In genomic region chr17:84274163-84274562, GRCm38 (mm10) we compare ENCODE assay signal across 8 mouse cellular contexts.
DNase-seq lines count a peak whose midpoint lies in the region; ATAC-seq and TF ChIP-seq lines count a peak whose summit lies in the region.

No protein-coding gene starts in this region.

- H3K27ac ChIP-seq in lung, embryonic 16.5 days (ENCODE audit: low read length) = peak overlapping the region; percentile 17; the same call in 1 of the 2 replicates
- peak overlapping the region; percentile 48 for H3K27ac ChIP-seq in embryonic facial prominence, embryonic 15.5 days (replicated peaks)
- peak overlapping the region; percentile 64 for H3K27ac ChIP-seq in hindbrain, embryonic 14.5 days
- H3K27ac ChIP-seq in olfactory bulb, adult 2 months (ENCODE audit: insufficient read depth, low read depth, low read length) = peak overlapping the region; percentile 83
- no peak overlapping the region for H3K27ac ChIP-seq in thymus, adult 2 months (ENCODE audit: control insufficient read depth, insufficient read depth, low read length)

- H3K4me3 ChIP-seq in lung, embryonic 16.5 days (ENCODE audit: low read length) = no peak overlapping the region
- H3K4me3 ChIP-seq in lung, adult 2 months (replicated peaks; ENCODE audit: extremely low read depth, low read depth, low read length) = no peak overlapping the region
- H3K4me3 ChIP-seq in embryonic facial prominence, embryonic 15.5 days (replicated peaks) = no peak overlapping the region
- no peak overlapping the region for H3K4me3 ChIP-seq in hindbrain, embryonic 14.5 days (replicated peaks; ENCODE audit: low read length)
- no peak overlapping the region for H3K4me3 ChIP-seq in olfactory bulb, adult 2 months (ENCODE audit: insufficient read depth, low read depth, low read length)
- H3K4me3 ChIP-seq in thymus, adult 2 months (ENCODE audit: control insufficient read depth, insufficient read depth, low read length) = no peak overlapping the region

- ATAC-seq in lung, embryonic 16.5 days (ENCODE audit: low read depth) = no peak
- ATAC-seq in embryonic facial prominence, embryonic 15.5 days (ENCODE audit: insufficient number of reproducible peaks, low FRiP score, low TSS enrichment, low read depth) = no peak; the same call in 1 of the 2 replicates
- peak; percentile 43; the same call in 1 of the 2 replicates for ATAC-seq in hindbrain, embryonic 14.5 days (ENCODE audit: low FRiP score)
- no peak for ATAC-seq in inflammation-experienced regulatory T-cells, adult 6 months

- H3K9me3 ChIP-seq in lung, embryonic 16.5 days (ENCODE audit: control insufficient read depth, low read length) = no peaks in the 10 kb centered on the region
- no peaks in the 10 kb centered on the region for H3K9me3 ChIP-seq in embryonic facial prominence, embryonic 15.5 days (replicated peaks)
- H3K9me3 ChIP-seq in hindbrain, embryonic 14.5 days (ENCODE audit: control insufficient read depth, low read length) = no peaks in the 10 kb centered on the region

- TF ChIP-seq POLR2A in lung, adult 2 months (IDR thresholded peaks at IDR 0.05; ENCODE audit: borderline replicate concordance, extremely low read depth, low read depth, low read length) = no peak
- no peak for TF ChIP-seq POLR2A in olfactory bulb, adult 2 months (IDR thresholded peaks at IDR 0.05; ENCODE audit: insufficient read depth, low read depth, low read length)
- TF ChIP-seq POLR2A in thymus, adult 2 months (IDR thresholded peaks at IDR 0.05; ENCODE audit: control insufficient read depth, extremely low read depth, insufficient read depth, low read length, poor library complexity) = no peak

- H3K9ac ChIP-seq in lung, embryonic 16.5 days (ENCODE audit: low read length) = no peak overlapping the region
- H3K9ac ChIP-seq in embryonic facial prominence, embryonic 15.5 days = no peak overlapping the region
- H3K9ac ChIP-seq in hindbrain, embryonic 14.5 days = no peak overlapping the region; the same call in 1 of the 2 replicates

- H3K27me3 ChIP-seq in lung, embryonic 16.5 days (ENCODE audit: control insufficient read depth, insufficient read depth, low read depth, low read length) = no peaks in the 10 kb centered on the region
- H3K27me3 ChIP-seq in embryonic facial prominence, embryonic 15.5 days = no peaks in the 10 kb centered on the region
- no peaks in the 10 kb centered on the region for H3K27me3 ChIP-seq in hindbrain, embryonic 14.5 days (ENCODE audit: control insufficient read depth, insufficient read depth, low read length)
- H3K27me3 ChIP-seq in thymus, adult 2 months (ENCODE audit: control insufficient read depth, insufficient read depth, low read length) = no peaks in the 10 kb centered on the region

- TF ChIP-seq CTCF in lung, adult 2 months (IDR thresholded peaks at IDR 0.05; ENCODE audit: insufficient read depth, low read length) = no peak
- no peak for TF ChIP-seq CTCF in olfactory bulb, adult 2 months (IDR thresholded peaks at IDR 0.05; ENCODE audit: insufficient read depth, low read depth, low read length)
- no peak for TF ChIP-seq CTCF in thymus, adult 2 months (IDR thresholded peaks at IDR 0.05; ENCODE audit: borderline replicate concordance, control insufficient read depth, extremely low read depth, insufficient read depth, low read length, poor library complexity)

- no peaks in the 10 kb centered on the region for H3K36me3 ChIP-seq in lung, embryonic 16.5 days (ENCODE audit: control insufficient read depth, insufficient read depth, low read length)
- H3K36me3 ChIP-seq in embryonic facial prominence, embryonic 15.5 days = no peaks in the 10 kb centered on the region
- no peaks in the 10 kb centered on the region for H3K36me3 ChIP-seq in hindbrain, embryonic 14.5 days (replicated peaks; ENCODE audit: control insufficient read depth, insufficient read depth)
- no peaks in the 10 kb centered on the region for H3K36me3 ChIP-seq in thymus, adult 2 months (ENCODE audit: control insufficient read depth, insufficient read depth, low read length)

- no peak for DNase-seq in lung, adult 2 months
- DNase-seq in hindbrain, embryonic 14.5 days (ENCODE audit: low spot score) = peak; percentile 40
- no peak for DNase-seq in thymus, adult 2 months
- DNase-seq in urinary bladder, postnatal 25 days (ENCODE audit: low spot score) = no peak

- peaks cover 42% of the 10 kb centered on the region for H3K4me1 ChIP-seq in lung, embryonic 16.5 days (replicated peaks; ENCODE audit: control insufficient read depth, insufficient read depth, low read length)
- H3K4me1 ChIP-seq in lung, adult 2 months (ENCODE audit: control insufficient read depth, insufficient read depth, low read length) = peaks cover 22% of the 10 kb centered on the region
- H3K4me1 ChIP-seq in embryonic facial prominence, embryonic 15.5 days = peaks cover 20% of the 10 kb centered on the region
- H3K4me1 ChIP-seq in hindbrain, embryonic 14.5 days (replicated peaks; ENCODE audit: control insufficient read depth, insufficient read depth, low read length) = peaks cover 10% of the 10 kb centered on the region
- H3K4me1 ChIP-seq in olfactory bulb, adult 2 months (ENCODE audit: control insufficient read depth, insufficient read depth, low read length) = peaks cover 17% of the 10 kb centered on the region
- peaks cover 30% of the 10 kb centered on the region for H3K4me1 ChIP-seq in thymus, adult 2 months (replicated peaks; ENCODE audit: control insufficient read depth, insufficient read depth, low read length)

- no peak overlapping the region for H3K4me2 ChIP-seq in lung, embryonic 16.5 days (ENCODE audit: low read depth, low read length)
- no peak overlapping the region for H3K4me2 ChIP-seq in embryonic facial prominence, embryonic 15.5 days (replicated peaks)
- no peak overlapping the region for H3K4me2 ChIP-seq in hindbrain, embryonic 14.5 days (replicated peaks)

- 46% methylated on average over 6 of the region's 6 CpGs for WGBS in lung, embryonic 16.5 days
- 63% methylated on average over 6 of the region's 6 CpGs for WGBS in lung, adult 2 months
- 33% methylated on average over 6 of the region's 6 CpGs for WGBS in embryonic facial prominence, embryonic 15.5 days
- WGBS in hindbrain, embryonic 14.5 days = 33% methylated on average over 6 of the region's 6 CpGs
- WGBS in olfactory bulb, adult 2 months = 24% methylated on average over 6 of the region's 6 CpGs
- 66% methylated on average over 6 of the region's 6 CpGs for WGBS in thymus, adult 2 months
